Mouse (Mus musculus) 3T3-L1 (cell line): ENCODE data around the gene Gm49396.
A peak's percentile ranks its signal among the peaks of the same experiment; 100 is the strongest.

Experiments
- DNase-seq: peaks from one replicate; pipeline ENCODE4 v3.0.0-alpha.2; 2015; ENCODE audit warnings: low read depth, low spot score

The Gm49396 gene

DNA sequence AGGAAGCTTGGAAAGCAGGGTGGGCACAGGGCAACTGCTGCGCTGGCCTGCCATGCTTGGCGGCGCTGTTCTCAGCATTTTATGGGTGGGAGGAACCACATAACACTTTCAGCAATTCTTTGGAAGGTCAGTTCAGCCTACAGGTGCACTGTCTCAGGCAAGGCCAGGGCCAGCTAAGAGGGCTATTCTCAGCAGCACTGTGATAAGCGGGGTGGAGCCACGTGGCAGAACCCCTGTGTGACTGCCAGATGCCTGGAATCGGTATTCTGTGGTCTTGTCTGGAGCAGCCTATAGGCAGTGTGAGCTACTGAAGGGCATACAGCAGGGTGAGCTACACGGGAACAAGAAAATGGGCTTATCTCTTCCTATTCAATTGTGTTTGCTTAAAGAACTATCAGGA is 46.9 kb downstream of the Gm49396 start:
- DNase-seq: no peak

DNA sequence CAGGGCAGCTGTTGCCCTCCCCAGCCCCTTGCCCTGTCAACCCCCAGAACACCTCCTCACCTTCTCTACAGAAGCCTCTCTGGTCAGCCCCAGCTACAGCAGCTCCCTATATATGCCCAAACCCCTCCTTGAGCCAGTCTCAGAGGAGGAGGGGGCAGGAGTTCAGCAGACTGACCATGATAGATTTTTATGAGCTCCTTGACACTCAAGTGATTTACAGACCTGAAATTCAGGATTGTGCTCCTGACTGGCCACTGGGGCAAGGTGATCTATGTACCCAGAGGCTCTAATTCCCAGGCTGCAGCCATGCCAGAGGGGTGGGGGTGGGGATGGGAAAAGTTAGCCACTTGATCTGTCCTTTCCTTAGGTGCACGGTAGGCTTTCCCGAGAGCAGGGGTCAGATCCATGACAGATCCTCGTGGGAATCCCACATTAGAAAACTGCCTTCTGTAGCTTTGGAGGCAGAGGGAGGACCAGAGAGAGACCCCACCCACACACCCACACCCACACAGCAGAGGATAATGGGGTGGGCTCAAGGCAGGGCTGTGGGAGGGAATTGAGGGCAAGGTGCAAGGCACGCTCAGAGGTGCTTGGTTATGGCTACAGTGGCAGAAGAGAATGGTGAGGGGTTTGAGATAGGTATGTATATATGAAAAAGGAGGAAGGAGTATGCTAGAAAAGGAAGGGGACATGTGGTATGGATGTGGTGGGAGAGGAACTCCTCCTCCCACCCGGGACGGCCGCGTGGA is 49.7 kb downstream of the Gm49396 start, which contains the start of gene Upk1a:
TSS of gene Upk1a (minus strand) at position 194 of the 749 bp plus-strand sequence.
- no peak for DNase-seq

DNA sequence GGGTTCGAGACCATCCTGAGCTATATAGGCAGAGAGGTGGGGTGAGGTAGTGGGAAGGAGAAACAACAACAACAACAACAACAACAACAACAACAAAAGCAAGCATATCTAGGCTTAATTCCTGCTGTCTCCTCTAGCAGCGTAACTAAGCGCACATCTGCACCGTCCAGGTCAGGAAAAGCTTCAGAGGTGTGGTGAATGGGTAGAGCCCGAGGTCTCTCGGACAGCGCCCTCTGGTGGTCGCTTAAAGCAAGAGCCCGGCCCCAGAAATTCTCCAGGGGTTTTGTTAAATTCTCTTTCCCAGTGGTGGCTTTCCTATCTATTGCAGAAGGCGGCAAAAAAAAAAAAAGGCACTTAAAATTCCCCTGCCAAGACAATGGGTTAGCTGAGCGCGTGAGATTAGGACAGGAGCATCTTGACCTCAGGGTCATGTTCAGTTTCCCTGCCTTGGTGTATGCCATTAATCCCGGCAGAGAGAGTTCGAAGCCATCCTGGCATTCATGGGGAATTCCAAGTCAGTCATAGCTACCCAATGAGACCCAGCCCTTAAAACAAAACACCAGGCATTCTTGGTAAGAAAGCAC is 50.5 kb downstream of the Gm49396 start:
- DNase-seq: peak; percentile 55

DNA sequence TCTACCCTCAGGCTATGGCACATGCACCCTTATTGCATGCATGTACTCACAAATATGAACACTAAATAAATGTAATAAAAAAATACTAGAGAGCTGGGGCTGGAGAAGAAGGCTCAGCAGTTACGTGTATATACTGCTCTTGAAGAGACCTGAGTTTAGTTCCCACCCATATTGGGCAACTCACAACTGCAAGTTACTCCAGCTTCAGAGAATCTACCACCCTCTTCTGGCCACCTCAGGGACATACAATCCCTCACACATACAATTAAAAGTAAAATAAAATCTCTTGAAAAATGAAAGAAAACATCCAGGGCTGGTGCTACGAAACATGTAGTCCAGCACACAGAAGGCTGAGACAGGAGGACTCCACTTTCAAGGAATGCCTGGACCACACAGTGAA is 51.3 kb downstream of the Gm49396 start:
- DNase-seq: peak; percentile 70

- DNase-seq: no peak
Measured at GRCm38 (mm10) chr7:30615049-30615760, 52.1 kb downstream of the Gm49396 start.
